Mouse (Mus musculus) ES-Bruce4 (cell line): ENCODE results near the gene Apof. TPM values are rescaled to one million over a fixed set of nuclear protein-coding genes. Genes with fewer than 3 reads are reported as not detected.

Experiments used
- H3K27ac ChIP-seq: 2 replicates; pipeline ENCODE4 v1.5.1; 2012; ENCODE audit warnings: low read length, inconsistent platforms; ENCODE audit not compliant: insufficient read depth
- H3K27me3 ChIP-seq: 2 replicates; pipeline ENCODE4 v1.6.1; 2012; ENCODE audit warnings: mild to moderate bottlenecking, low read length, inconsistent platforms; ENCODE audit not compliant: control insufficient read depth, poor library complexity, insufficient read depth, severe bottlenecking
- H3K36me3 ChIP-seq: 2 replicates; pipeline ENCODE4 v1.6.1; 2012; ENCODE audit warnings: inconsistent platforms, mild to moderate bottlenecking, low read length, moderate library complexity; ENCODE audit not compliant: control insufficient read depth, poor library complexity, insufficient read depth, severe bottlenecking
- H3K4me1 ChIP-seq: one replicate; pipeline ENCODE4 v1.8.1; 2011; ENCODE audit warnings: low read length; ENCODE audit not compliant: control insufficient read depth, insufficient read depth
- H3K4me3 ChIP-seq: 2 replicates; pipeline ENCODE4 v1.5.1; 2011; ENCODE audit warnings: low read depth, mild to moderate bottlenecking, low read length
- H3K9ac ChIP-seq: 2 replicates; pipeline ENCODE4 v1.6.1; 2012; ENCODE audit warnings: low read depth, mild to moderate bottlenecking, inconsistent platforms; ENCODE audit not compliant: poor library complexity, severe bottlenecking
- H3K9me3 ChIP-seq: replicated peaks from 2 replicates; pipeline ENCODE4 v1.6.1; 2012; ENCODE audit warnings: mild to moderate bottlenecking, low read length, inconsistent platforms; ENCODE audit not compliant: control insufficient read depth, poor library complexity, insufficient read depth, severe bottlenecking
- CTCF ChIP-seq: IDR thresholded peaks from one replicate; pipeline ENCODE4 v1.8.1; 2011; ENCODE audit warnings: low read depth, low read length
- EP300 ChIP-seq: IDR thresholded peaks from 2 replicates; pipeline ENCODE4 v1.6.1; 2011; ENCODE audit warnings: low read depth, low read length; ENCODE audit not compliant: insufficient read depth
- POLR2A ChIP-seq: IDR thresholded peaks from one replicate; pipeline ENCODE4 v1.8.1; 2011; ENCODE audit warnings: low read length; ENCODE audit not compliant: insufficient read depth
- polyA plus RNA-seq: library from polyadenylated mRNA; stranded (reverse); fragments of >200 nt; gene quantifications from 2 replicates; pipeline ENCODE4 v1.2.4, GENCODE M21; 2011; ENCODE audit warnings: low read depth; ENCODE audit not compliant: missing spikeins, insufficient read depth, insufficient read length

The Apof gene
- polyA plus RNA-seq, 1 experiment, result not detected

GRCm38 (mm10) chr10:128302785-128303125 is 34.3 kb downstream of the Apof start:
- no peak for TF ChIP-seq POLR2A
- no peak for TF ChIP-seq EP300
- TF ChIP-seq CTCF, result no peak
- Histone ChIP-seq H3K4me3 (peak overlapping the region; percentile 92), H3K27me3 (no peaks in the 10 kb centered on the region), H3K9me3 (no peaks in the 10 kb centered on the region), H3K27ac (peak overlapping the region; percentile 87), H3K4me1 (no peaks in the 10 kb centered on the region), H3K9ac (peak overlapping the region; percentile 90), H3K36me3 (0 out of 2 replicates have a peak, but pooled peaks cover 3% of the 10 kb centered on the region)

- TF ChIP-seq EP300, result no peak
- TF ChIP-seq CTCF, result no peak
- peak; percentile 33 for TF ChIP-seq POLR2A
- Histone ChIP-seq H3K4me3 (peak within 1 kb of the TSS; percentile 92), H3K27ac (peak within 1 kb of the TSS; percentile 87), H3K9ac (peak within 1 kb of the TSS; percentile 90), H3K27me3 (no peaks in the 10 kb centered on the region), H3K36me3 (peaks cover 4% of the 10 kb centered on the region; the same call in 1 of the 2 replicates), H3K4me1 (no peaks in the 10 kb centered on the region), H3K9me3 (no peaks in the 10 kb centered on the region)
Observed at GRCm38 (mm10) chr10:128303126-128304021, 34.9 kb downstream of the Apof start, which contains the start of gene Pan2. TSS of gene Pan2 (plus strand) at chr10:128303335.

- TF ChIP-seq CTCF, result no peak
- no peak for TF ChIP-seq POLR2A
- TF ChIP-seq EP300, result no peak
- Histone ChIP-seq H3K27ac (no peak overlapping the region), H3K36me3 (peaks cover 19% of the 10 kb centered on the region; the same call in 1 of the 2 replicates), H3K4me3 (no peak overlapping the region), H3K9me3 (no peaks in the 10 kb centered on the region), H3K9ac (no peak overlapping the region), H3K4me1 (no peaks in the 10 kb centered on the region), H3K27me3 (no peaks in the 10 kb centered on the region)
Observed at GRCm38 (mm10) chr10:128309654-128310053, 41.2 kb downstream of the Apof start.

- no peaks in the 10 kb centered on the region for H3K27me3 ChIP-seq
- no peak overlapping the region for H3K4me3 ChIP-seq
- H3K9me3 ChIP-seq, result no peaks in the 10 kb centered on the region
- H3K4me1 ChIP-seq, result no peaks in the 10 kb centered on the region
- no peak overlapping the region for H3K9ac ChIP-seq
- TF ChIP-seq EP300 (no peak), CTCF (no peak), POLR2A (no peak)
- peaks cover 23% of the 10 kb centered on the region; the same call in 1 of the 2 replicates for H3K36me3 ChIP-seq
- H3K27ac ChIP-seq, result no peak overlapping the region
Observed at GRCm38 (mm10) chr10:128310177-128310576, 41.7 kb downstream of the Apof start.

GRCm38 (mm10) chr10:128310902-128311301 is 42.4 kb downstream of the Apof start:
- H3K9me3 ChIP-seq, result no peaks in the 10 kb centered on the region
- no peak for TF ChIP-seq EP300
- no peak for TF ChIP-seq POLR2A
- no peak for TF ChIP-seq CTCF
- peaks cover 24% of the 10 kb centered on the region for H3K36me3 ChIP-seq
- no peak overlapping the region for H3K27ac ChIP-seq
- H3K4me3 ChIP-seq, result no peak overlapping the region
- H3K9ac ChIP-seq, result no peak overlapping the region
- H3K4me1 ChIP-seq, result no peaks in the 10 kb centered on the region
- no peaks in the 10 kb centered on the region for H3K27me3 ChIP-seq

- no peak for TF ChIP-seq CTCF
- no peak for TF ChIP-seq EP300
- no peak for TF ChIP-seq POLR2A
- H3K4me3 ChIP-seq, result no peak overlapping the region
- H3K27ac ChIP-seq, result no peak overlapping the region
- H3K4me1 ChIP-seq, result no peaks in the 10 kb centered on the region
- H3K9ac ChIP-seq, result no peak overlapping the region
- no peaks in the 10 kb centered on the region for H3K9me3 ChIP-seq
- peaks cover 39% of the 10 kb centered on the region for H3K36me3 ChIP-seq
- no peaks in the 10 kb centered on the region for H3K27me3 ChIP-seq
Observed at GRCm38 (mm10) chr10:128315578-128315977, 47.1 kb downstream of the Apof start.

Other genes with a start within 250 kb of the Apof start
- gene Naca, start 233.1 kb upstream of the Apof start, polyA plus RNA-seq, result 1,269 and 1,335 TPM in 2 replicates
- 759 and 788 TPM in 2 replicates for gene Ptges3, start 209.7 kb upstream of the Apof start, polyA plus RNA-seq
- 1,323 and 1,329 TPM in 2 replicates for gene Atp5b, start 185.4 kb upstream of the Apof start, polyA plus RNA-seq
- gene Baz2a, start 177.1 kb upstream of the Apof start, polyA plus RNA-seq, result 166 and 170 TPM in 2 replicates
- 133 and 137 TPM in 2 replicates for gene Rbms2, start 88.4 kb upstream of the Apof start, polyA plus RNA-seq
- gene Gls2, start 74.2 kb upstream of the Apof start, polyA plus RNA-seq, result 24.3 and 30.9 TPM in 2 replicates
- 21.8 and 21.9 TPM in 2 replicates for gene Spryd4, start 56.9 kb upstream of the Apof start, polyA plus RNA-seq
- gene Mip, start 42.8 kb upstream of the Apof start, polyA plus RNA-seq, result 0.37 and 0.62 TPM in 2 replicates
- gene Timeless, start 36.6 kb upstream of the Apof start, polyA plus RNA-seq, result 57.7 and 64.1 TPM in 2 replicates
- 0.43 TPM in 1 of 2 replicates, not detected in the other for gene Apon, start 14.6 kb upstream of the Apof start, polyA plus RNA-seq
- gene Stat2, start 1.9 kb downstream of the Apof start, polyA plus RNA-seq, result 29.7 and 35.9 TPM in 2 replicates
- 4.7 and 5.7 TPM in 2 replicates for gene Il23a, start 30.1 kb downstream of the Apof start, polyA plus RNA-seq
- 40.5 and 40.8 TPM in 2 replicates for gene Pan2, start 34.7 kb downstream of the Apof start, polyA plus RNA-seq
- gene Cnpy2, start 53.8 kb downstream of the Apof start, polyA plus RNA-seq, result 62.9 and 68.4 TPM in 2 replicates
- gene Cs, start 69.1 kb downstream of the Apof start, polyA plus RNA-seq, result 197 and 202 TPM in 2 replicates
- 18.7 and 20.2 TPM in 2 replicates for gene Coq10a, start 100.3 kb downstream of the Apof start, polyA plus RNA-seq
- 28.8 and 29.0 TPM in 2 replicates for gene Ankrd52, start 108.4 kb downstream of the Apof start, polyA plus RNA-seq
- 0.31 TPM in 1 of 2 replicates, not detected in the other for gene Slc39a5, start 132.6 kb downstream of the Apof start, polyA plus RNA-seq
- gene Nabp2, start 142.8 kb downstream of the Apof start, polyA plus RNA-seq, result 79.3 and 82.9 TPM in 2 replicates
- 33.3 and 37.4 TPM in 2 replicates for gene Rnf41, start 143.0 kb downstream of the Apof start, polyA plus RNA-seq
- gene Smarcc2, start 190.6 kb downstream of the Apof start, polyA plus RNA-seq, result 26.3 and 28.6 TPM in 2 replicates
- 642 and 680 TPM in 2 replicates for gene Myl6, start 225.5 kb downstream of the Apof start, polyA plus RNA-seq
- 9.0 and 12.8 TPM in 2 replicates for gene Myl6b, start 230.0 kb downstream of the Apof start, polyA plus RNA-seq